Mouse (Mus musculus): Measurements from ENCODE around the gene Pak1.

DNA sequence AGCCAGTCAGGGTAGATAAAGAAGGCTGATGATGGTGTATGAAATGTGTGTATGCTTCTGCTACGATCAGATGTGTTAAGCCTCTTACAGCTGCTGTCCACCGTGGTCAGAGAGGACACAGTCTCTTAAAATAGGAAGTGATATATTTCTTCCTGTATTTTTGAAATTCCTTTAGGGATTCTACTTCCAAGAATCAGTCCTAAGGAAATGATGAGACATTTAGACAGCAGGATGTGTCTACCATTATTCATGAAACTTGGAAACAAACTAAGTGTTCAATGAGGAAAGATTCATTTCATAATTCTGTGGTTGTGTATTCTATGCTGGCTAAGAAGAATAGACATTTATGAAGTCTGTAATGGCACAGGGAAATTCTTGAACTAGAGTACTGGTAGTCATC lies 12.4 kb upstream of the Pak1 start:
- TF ChIP-seq POLR2A (IDR thresholded peaks at IDR 0.05; ENCODE audit: insufficient read depth, low read depth, low read length) (no peak), CTCF (IDR thresholded peaks at IDR 0.05) (no peak), EP300 (IDR thresholded peaks at IDR 0.05; ENCODE audit: insufficient read depth, low read depth, low read length) (no peak)
